Mouse (Mus musculus) forebrain, postnatal 0 days (tissue): Measurements from ENCODE around the gene Prkca. TPM values are rescaled to one million over a fixed set of nuclear protein-coding genes. Genes with fewer than 3 reads are reported as not detected.

Experiments used
- ATAC-seq: fragments of 200-750 bp; cut with Nextera tagmentation; 2 replicates; pipeline ENCODE4 v1.8.0; 2017; ENCODE audit warnings: mild to moderate bottlenecking, moderate library complexity
- DNase-seq: peaks from one replicate; pipeline ENCODE4 v3.0.0-alpha.2; 2015
- H3K27ac ChIP-seq: fragments of 300-500 bp; sonication (generic); 2 replicates; pipeline ENCODE4 v1.5.1; 2014; ENCODE audit warnings: low read depth, mild to moderate bottlenecking, antibody characterized with exemption, low read length, moderate library complexity, mixed read lengths
- H3K27me3 ChIP-seq: fragments of 300-500 bp; sonication (generic); 2 replicates; pipeline ENCODE4 v1.6.1; 2014; ENCODE audit warnings: mild to moderate bottlenecking, low read length, mixed read lengths; ENCODE audit not compliant: insufficient read depth
- H3K36me3 ChIP-seq: fragments of 300-500 bp; sonication (generic); 2 replicates; pipeline ENCODE4 v1.6.1; 2014; ENCODE audit warnings: mild to moderate bottlenecking, moderate library complexity; ENCODE audit not compliant: insufficient read depth
- H3K4me1 ChIP-seq: fragments of 300-500 bp; sonication (generic); 2 replicates; pipeline ENCODE4 v1.6.1; 2014; ENCODE audit warnings: antibody characterized with exemption; ENCODE audit not compliant: insufficient read depth
- H3K4me2 ChIP-seq: fragments of 300-500 bp; sonication (generic); 2 replicates; pipeline ENCODE4 v1.6.1; 2014; ENCODE audit warnings: low read depth, mild to moderate bottlenecking, moderate library complexity
- H3K4me3 ChIP-seq: fragments of 300-500 bp; sonication (generic); 2 replicates; pipeline ENCODE4 v1.5.1; 2014; ENCODE audit warnings: low read depth, low read length, mixed read lengths
- H3K9ac ChIP-seq: fragments of 300-500 bp; sonication (generic); 2 replicates; pipeline ENCODE4 v1.6.1; 2014; ENCODE audit warnings: mild to moderate bottlenecking
- H3K9me3 ChIP-seq: fragments of 300-500 bp; sonication (generic); 2 replicates; pipeline ENCODE4 v1.6.1; 2016; ENCODE audit warnings: low read length
- CTCF ChIP-seq: sonication (generic); IDR thresholded peaks from 2 replicates; pipeline ENCODE4 v1.5.1; 2016; ENCODE audit warnings: antibody characterized with exemption, control low read depth, low read depth
- WGBS: fragments of 180-500 bp; shearing (Covaris S2); extraction: QIAGEN DNeasy Blood & Tissue Kit; methylation state at CpG from one replicate; pipeline ENCODE4 v1.1.7; 2014; 5-methylcytosine and 5-hydroxymethylcytosine counted together
- polyA plus RNA-seq: library from polyadenylated mRNA; unstranded; fragments of >200 nt; fragmentation: Nextera tagmentation; extraction: Ambion mirVana; gene quantifications from 2 replicates; pipeline ENCODE4 v1.2.1, GENCODE M21; 2015
- total RNA-seq: library from RNA; depleted of rRNA; stranded (reverse); fragments of >200 nt; gene quantifications from 2 replicates; pipeline ENCODE4 v1.2.3, GENCODE M21; 2014

Gene Prkca
- total and polyA plus RNA-seq, 2 experiments from 2014 or later = 5.0 to 30.0 TPM

GRCm38 (mm10) chr11:108248218-108249046 lies 95.3 kb downstream of the Prkca start:
- H3K27ac ChIP-seq = no peak overlapping the region
- H3K36me3 ChIP-seq = no peaks in the 10 kb centered on the region
- DNase-seq (no peak), ATAC-seq (no peak)
- H3K4me1 ChIP-seq = 0 out of 2 replicates have a peak, but pooled peaks cover 3% of the 10 kb centered on the region
- no peak overlapping the region for H3K4me2 ChIP-seq
- no peak for TF ChIP-seq CTCF
- no peak overlapping the region for H3K9ac ChIP-seq
- H3K27me3 ChIP-seq = no peaks in the 10 kb centered on the region
- 89% methylated on average over 12 of the region's 12 CpGs for WGBS
- H3K9me3 ChIP-seq = no peaks in the 10 kb centered on the region
- no peak overlapping the region for H3K4me3 ChIP-seq

- H3K4me3 ChIP-seq = no peak overlapping the region
- no peak overlapping the region for H3K27ac ChIP-seq
- H3K27me3 ChIP-seq = no peaks in the 10 kb centered on the region
- 91% methylated on average over 10 of the region's 10 CpGs for WGBS
- H3K9ac ChIP-seq = no peak overlapping the region
- H3K4me2 ChIP-seq = no peak overlapping the region
- no peaks in the 10 kb centered on the region for H3K9me3 ChIP-seq
- TF ChIP-seq CTCF = no peak
- no peak for DNase-seq
- H3K4me1 ChIP-seq = 0 out of 2 replicates have a peak, but pooled peaks cover 3% of the 10 kb centered on the region
- ATAC-seq = no peak
- no peaks in the 10 kb centered on the region for H3K36me3 ChIP-seq
Observed at GRCm38 (mm10) chr11:108247121-108247863, 96.4 kb downstream of the Prkca start.

- Histone ChIP-seq H3K9ac (no peak overlapping the region), H3K4me2 (no peak overlapping the region), H3K4me3 (no peak overlapping the region), H3K9me3 (no peaks in the 10 kb centered on the region), H3K36me3 (no peaks in the 10 kb centered on the region), H3K4me1 (0 out of 2 replicates have a peak, but pooled peaks cover 3% of the 10 kb centered on the region), H3K27ac (no peak overlapping the region), H3K27me3 (no peaks in the 10 kb centered on the region)
- TF ChIP-seq CTCF = no peak
- DNase-seq = no peak
- WGBS = 83% methylated on average over 4 of the region's 4 CpGs
- ATAC-seq = no peak
Observed at GRCm38 (mm10) chr11:108246267-108246702, 97.4 kb downstream of the Prkca start.

GRCm38 (mm10) chr11:108244241-108244640 lies 99.5 kb downstream of the Prkca start:
- Histone ChIP-seq H3K4me3 (no peak overlapping the region), H3K36me3 (no peaks in the 10 kb centered on the region), H3K27me3 (no peaks in the 10 kb centered on the region), H3K4me1 (0 out of 2 replicates have a peak, but pooled peaks cover 3% of the 10 kb centered on the region), H3K4me2 (no peak overlapping the region), H3K9ac (no peak overlapping the region), H3K27ac (no peak overlapping the region), H3K9me3 (no peaks in the 10 kb centered on the region)
- no peak for TF ChIP-seq CTCF
- ATAC-seq = no peak
- 83% methylated on average over 2 of the region's 2 CpGs for WGBS
- DNase-seq = no peak

- no peak for DNase-seq
- H3K4me2 ChIP-seq = no peak overlapping the region
- no peak for ATAC-seq
- H3K27ac ChIP-seq = no peak overlapping the region
- H3K4me3 ChIP-seq = no peak overlapping the region
- no peaks in the 10 kb centered on the region for H3K36me3 ChIP-seq
- 39% methylated on average over 2 of the region's 2 CpGs for WGBS
- no peaks in the 10 kb centered on the region for H3K9me3 ChIP-seq
- no peak for TF ChIP-seq CTCF
- 0 out of 2 replicates have a peak, but pooled peaks cover 3% of the 10 kb centered on the region for H3K4me1 ChIP-seq
- H3K9ac ChIP-seq = no peak overlapping the region
- no peaks in the 10 kb centered on the region for H3K27me3 ChIP-seq
Observed at GRCm38 (mm10) chr11:108243633-108244032, 100.1 kb downstream of the Prkca start.

GRCm38 (mm10) chr11:108240924-108241498 lies 102.7 kb downstream of the Prkca start:
- H3K4me3 ChIP-seq = no peak overlapping the region
- no peak overlapping the region for H3K9ac ChIP-seq
- 78% methylated on average over 11 of the region's 11 CpGs for WGBS
- TF ChIP-seq CTCF = no peak
- H3K36me3 ChIP-seq = no peaks in the 10 kb centered on the region
- no peak overlapping the region for H3K4me2 ChIP-seq
- no peak overlapping the region for H3K27ac ChIP-seq
- H3K27me3 ChIP-seq = no peaks in the 10 kb centered on the region
- H3K9me3 ChIP-seq = no peaks in the 10 kb centered on the region
- 0 out of 2 replicates have a peak, but pooled peaks cover 8% of the 10 kb centered on the region for H3K4me1 ChIP-seq
- ATAC-seq (no peak), DNase-seq (no peak)
